In genomic region chr14:122489041-122489440, GRCm38 (mm10) we compare ENCODE assay signal across 11 mouse cellular contexts. TPM values are rescaled to one million over a fixed set of nuclear protein-coding genes. Genes with fewer than 3 reads are reported as not detected.
DNase-seq lines count a peak whose midpoint lies in the region; ATAC-seq and TF ChIP-seq lines count a peak whose summit lies in the region.
"Had no signal": no experiment of that assay in that cellular context is flagged by ENCODE, and none has a peak within 500 bp of the region (broad histone marks: within the 10 kb centered on the region; RNA-seq: fewer than 3 reads in every experiment).

No protein-coding gene starts in this region.

- peaks cover 100% of the 10 kb centered on the region for H3K27me3 ChIP-seq in midbrain, embryonic 10.5 days (ENCODE audit: low read depth, poor library complexity, severe bottlenecking)
- H3K27me3 ChIP-seq in midbrain, embryonic 15.5 days (replicated peaks) = peaks cover 51% of the 10 kb centered on the region
- peaks cover 69% of the 10 kb centered on the region for H3K27me3 ChIP-seq in forebrain, embryonic 13.5 days
- H3K27me3 ChIP-seq in limb, embryonic 13.5 days = peaks cover 66% of the 10 kb centered on the region
- H3K27me3 ChIP-seq in intestine, postnatal 0 days (replicated peaks; ENCODE audit: control insufficient read depth, insufficient read depth, low read length) = peaks cover 88% of the 10 kb centered on the region

- DNase-seq in midbrain, embryonic 10.5 days (ENCODE audit: low spot score) = no peak
- no peak for DNase-seq in gastrocnemius, adult 8-10 months (ENCODE audit: low spot score in 2 of 2)
- no peak for DNase-seq in urinary bladder, postnatal 25 days (ENCODE audit: low spot score)
- DNase-seq: right cerebral cortex, postnatal 25 days; thymus, postnatal 25 days had no signal

- ATAC-seq in midbrain, embryonic 15.5 days (replicated peaks) = no peak
- no peak for ATAC-seq in forebrain, embryonic 13.5 days
- no peak for ATAC-seq in limb, embryonic 13.5 days (ENCODE audit: low FRiP score, low read depth)
- no peak for ATAC-seq in intestine, postnatal 0 days

- peaks cover 5% of the 10 kb centered on the region; the same call in 1 of the 2 replicates for H3K9me3 ChIP-seq in midbrain, embryonic 10.5 days (replicated peaks)
- no peaks in the 10 kb centered on the region for H3K9me3 ChIP-seq in midbrain, embryonic 15.5 days
- no peaks in the 10 kb centered on the region for H3K9me3 ChIP-seq in forebrain, embryonic 13.5 days (replicated peaks)
- H3K9me3 ChIP-seq in limb, embryonic 13.5 days = no peaks in the 10 kb centered on the region
- no peaks in the 10 kb centered on the region for H3K9me3 ChIP-seq in intestine, postnatal 0 days (ENCODE audit: control insufficient read depth)

- H3K9ac ChIP-seq in midbrain, embryonic 15.5 days = no peak overlapping the region
- H3K9ac ChIP-seq in forebrain, embryonic 13.5 days = 0 out of 2 replicates have a peak overlapping the region, but pooled peaks have one; percentile 26
- H3K9ac ChIP-seq in limb, embryonic 13.5 days = no peak overlapping the region
- no peak overlapping the region for H3K9ac ChIP-seq in intestine, postnatal 0 days (ENCODE audit: low read depth, low read length)

- peaks cover 42% of the 10 kb centered on the region for H3K4me1 ChIP-seq in midbrain, embryonic 10.5 days
- H3K4me1 ChIP-seq in midbrain, embryonic 15.5 days = peaks cover 7% of the 10 kb centered on the region
- peaks cover 36% of the 10 kb centered on the region for H3K4me1 ChIP-seq in forebrain, embryonic 13.5 days
- peaks cover 23% of the 10 kb centered on the region for H3K4me1 ChIP-seq in limb, embryonic 13.5 days
- no peaks in the 10 kb centered on the region for H3K4me1 ChIP-seq in intestine, postnatal 0 days (replicated peaks; ENCODE audit: control insufficient read depth, insufficient read depth, low read length)

- no peak for TF ChIP-seq CTCF in intestine, postnatal 0 days (IDR thresholded peaks at IDR 0.05; ENCODE audit: low read depth)

- peak overlapping the region; percentile 29 for H3K4me3 ChIP-seq in midbrain, embryonic 10.5 days
- H3K4me3 ChIP-seq in midbrain, embryonic 15.5 days = no peak overlapping the region
- peak overlapping the region; percentile 36 for H3K4me3 ChIP-seq in forebrain, embryonic 13.5 days
- no peak overlapping the region for H3K4me3 ChIP-seq in limb, embryonic 13.5 days
- no peak overlapping the region for H3K4me3 ChIP-seq in intestine, postnatal 0 days (ENCODE audit: low read depth, low read length)

- no peaks in the 10 kb centered on the region for H3K36me3 ChIP-seq in midbrain, embryonic 10.5 days
- H3K36me3 ChIP-seq in midbrain, embryonic 15.5 days (replicated peaks) = no peaks in the 10 kb centered on the region
- no peaks in the 10 kb centered on the region for H3K36me3 ChIP-seq in forebrain, embryonic 13.5 days (ENCODE audit: poor library complexity, severe bottlenecking)
- no peaks in the 10 kb centered on the region for H3K36me3 ChIP-seq in limb, embryonic 13.5 days
- no peaks in the 10 kb centered on the region for H3K36me3 ChIP-seq in intestine, postnatal 0 days (ENCODE audit: control insufficient read depth, insufficient read depth)

- no peak overlapping the region for H3K4me2 ChIP-seq in midbrain, embryonic 15.5 days
- peak overlapping the region; percentile 62 for H3K4me2 ChIP-seq in forebrain, embryonic 13.5 days
- H3K4me2 ChIP-seq in limb, embryonic 13.5 days (replicated peaks) = peak overlapping the region; percentile 30; the same call in 1 of the 2 replicates
- H3K4me2 ChIP-seq in intestine, postnatal 0 days (replicated peaks; ENCODE audit: low read depth) = no peak overlapping the region

- under 1% methylated on average over 5 of the region's 5 CpGs for WGBS in midbrain, embryonic 10.5 days
- 4% methylated on average over 5 of the region's 5 CpGs for WGBS in midbrain, embryonic 15.5 days
- under 1% methylated on average over 5 of the region's 5 CpGs for WGBS in forebrain, embryonic 13.5 days
- WGBS in limb, embryonic 13.5 days = 2% methylated on average over 5 of the region's 5 CpGs
- 3% methylated on average over 5 of the region's 5 CpGs for WGBS in intestine, postnatal 0 days

- H3K27ac ChIP-seq in midbrain, embryonic 10.5 days (replicated peaks) = no peak overlapping the region
- no peak overlapping the region for H3K27ac ChIP-seq in midbrain, embryonic 15.5 days
- H3K27ac ChIP-seq in forebrain, embryonic 13.5 days = no peak overlapping the region
- H3K27ac ChIP-seq in limb, embryonic 13.5 days = no peak overlapping the region
- no peak overlapping the region for H3K27ac ChIP-seq in intestine, postnatal 0 days (ENCODE audit: low read depth, low read length)
- H3K27ac ChIP-seq: macrophage had no signal

RNA-seq across cellular contexts. Expression of gene Gm10837, which starts 1.3 kb away (rescaled TPM):
- polyA plus RNA-seq in midbrain, embryonic 10.5 days (2016; fragmentation: Nextera tagmentation; extraction: Ambion mirVana) = 0.07 and 0.25 TPM in 2 replicates
- 0.51 and 0.77 TPM in 2 replicates for polyA plus RNA-seq in midbrain, embryonic 15.5 days (2015; fragmentation: Nextera tagmentation; extraction: Ambion mirVana)
- polyA plus RNA-seq in forebrain, embryonic 13.5 days (2015; fragmentation: Nextera tagmentation; extraction: Ambion mirVana) = 0.48 and 0.56 TPM in 2 replicates
- polyA plus RNA-seq in limb, embryonic 13.5 days (2015; fragmentation: Nextera tagmentation; extraction: Ambion mirVana) = not detected in 2 replicates
- polyA plus RNA-seq in intestine, postnatal 0 days (2015; fragmentation: Nextera tagmentation; extraction: Ambion mirVana) = not detected in 2 replicates
- total RNA-seq in gastrocnemius, adult 8-10 months (2022) = not detected
- total RNA-seq: hematopoietic stem cell, adult 5-6 weeks had no signal
- polyA plus RNA-seq: macrophage had no signal

RNA-seq across cellular contexts. Expression of gene Zic2, which starts 13.8 kb away (rescaled TPM):
- polyA plus RNA-seq in midbrain, embryonic 10.5 days (2016; fragmentation: Nextera tagmentation; extraction: Ambion mirVana) = 5.7 and 6.4 TPM in 2 replicates
- polyA plus RNA-seq in midbrain, embryonic 15.5 days (2015; fragmentation: Nextera tagmentation; extraction: Ambion mirVana) = 9.6 and 9.9 TPM in 2 replicates
- polyA plus RNA-seq in forebrain, embryonic 13.5 days (2015; fragmentation: Nextera tagmentation; extraction: Ambion mirVana) = 10.1 and 12.0 TPM in 2 replicates
- polyA plus RNA-seq in limb, embryonic 13.5 days (2015; fragmentation: Nextera tagmentation; extraction: Ambion mirVana) = 2.8 and 3.2 TPM in 2 replicates
- polyA plus RNA-seq in intestine, postnatal 0 days (2015; fragmentation: Nextera tagmentation; extraction: Ambion mirVana) = not detected in 2 replicates
- total RNA-seq in gastrocnemius, adult 8-10 months (2022) = not detected
- total RNA-seq: hematopoietic stem cell, adult 5-6 weeks had no signal
- polyA plus RNA-seq: macrophage had no signal

RNA-seq across cellular contexts. Expression of gene Zic5, which starts 23.6 kb away (rescaled TPM):
- 13.6 and 15.3 TPM in 2 replicates for polyA plus RNA-seq in midbrain, embryonic 10.5 days (2016; fragmentation: Nextera tagmentation; extraction: Ambion mirVana)
- polyA plus RNA-seq in midbrain, embryonic 15.5 days (2015; fragmentation: Nextera tagmentation; extraction: Ambion mirVana) = 13.0 and 14.0 TPM in 2 replicates
- polyA plus RNA-seq in forebrain, embryonic 13.5 days (2015; fragmentation: Nextera tagmentation; extraction: Ambion mirVana) = 17.3 and 19.5 TPM in 2 replicates
- 2.3 and 2.6 TPM in 2 replicates for polyA plus RNA-seq in limb, embryonic 13.5 days (2015; fragmentation: Nextera tagmentation; extraction: Ambion mirVana)
- not detected in 2 replicates for polyA plus RNA-seq in intestine, postnatal 0 days (2015; fragmentation: Nextera tagmentation; extraction: Ambion mirVana)
- total RNA-seq in gastrocnemius, adult 8-10 months (2022) = not detected
- total RNA-seq: hematopoietic stem cell, adult 5-6 weeks had no signal
- polyA plus RNA-seq: macrophage had no signal

RNA-seq across cellular contexts. Expression of gene Gm5089, which starts 38.1 kb away (rescaled TPM):
- polyA plus RNA-seq in midbrain, embryonic 10.5 days (2016; fragmentation: Nextera tagmentation; extraction: Ambion mirVana) = 0.82 and 1.3 TPM in 2 replicates
- polyA plus RNA-seq in midbrain, embryonic 15.5 days (2015; fragmentation: Nextera tagmentation; extraction: Ambion mirVana) = 0.91 and 1.1 TPM in 2 replicates
- 1.6 and 2.1 TPM in 2 replicates for polyA plus RNA-seq in forebrain, embryonic 13.5 days (2015; fragmentation: Nextera tagmentation; extraction: Ambion mirVana)
- 0.18 and 0.37 TPM in 2 replicates for polyA plus RNA-seq in limb, embryonic 13.5 days (2015; fragmentation: Nextera tagmentation; extraction: Ambion mirVana)
- not detected in 2 replicates for polyA plus RNA-seq in intestine, postnatal 0 days (2015; fragmentation: Nextera tagmentation; extraction: Ambion mirVana)
- total RNA-seq in gastrocnemius, adult 8-10 months (2022) = not detected
- total RNA-seq: hematopoietic stem cell, adult 5-6 weeks had no signal
- polyA plus RNA-seq: macrophage had no signal

RNA-seq across cellular contexts. Expression of gene Pcca, which starts 45.1 kb away (rescaled TPM):
- polyA plus RNA-seq in midbrain, embryonic 10.5 days (2016; fragmentation: Nextera tagmentation; extraction: Ambion mirVana) = 30.5 TPM in 2 replicates
- 26.7 and 27.0 TPM in 2 replicates for polyA plus RNA-seq in midbrain, embryonic 15.5 days (2015; fragmentation: Nextera tagmentation; extraction: Ambion mirVana)
- 25.2 and 27.1 TPM in 2 replicates for polyA plus RNA-seq in forebrain, embryonic 13.5 days (2015; fragmentation: Nextera tagmentation; extraction: Ambion mirVana)
- polyA plus RNA-seq in limb, embryonic 13.5 days (2015; fragmentation: Nextera tagmentation; extraction: Ambion mirVana) = 26.9 and 28.3 TPM in 2 replicates
- polyA plus RNA-seq in intestine, postnatal 0 days (2015; fragmentation: Nextera tagmentation; extraction: Ambion mirVana) = 5.9 and 7.7 TPM in 2 replicates
- total RNA-seq in gastrocnemius, adult 8-10 months (2022) = 10 to 100 TPM; 39.4 to 45.6 (median 43.6) TPM

Comparison
In these comparisons a context has a peak if more than half of its experiments do, and no peak if none do; other contexts are left out.
1. H3K4me3 ChIP-seq: peak in midbrain, embryonic 10.5 days (single experiment) and forebrain, embryonic 13.5 days (single experiment); none in midbrain, embryonic 15.5 days (single experiment), limb, embryonic 13.5 days (single experiment) and intestine, postnatal 0 days (single experiment).
2. H3K4me2 ChIP-seq: peak in forebrain, embryonic 13.5 days (single experiment) and limb, embryonic 13.5 days (single experiment); none in midbrain, embryonic 15.5 days (single experiment) and intestine, postnatal 0 days (single experiment).